11 mouse cellular contexts compared by ENCODE assay signal in genomic region chr1:74698791-74699190, GRCm38 (mm10). TPM values are rescaled to one million over a fixed set of nuclear protein-coding genes. Genes with fewer than 3 reads are reported as not detected.
DNase-seq lines count a peak whose midpoint lies in the region; ATAC-seq lines count a peak whose summit lies in the region.
"Had no signal": no experiment of that assay in that cellular context is flagged by ENCODE, and none has a peak within 500 bp of the region (broad histone marks: within the 10 kb centered on the region; RNA-seq: fewer than 3 reads in every experiment).

No protein-coding gene starts in this region.

- H3K27ac ChIP-seq in heart, embryonic 15.5 days = peak overlapping the region; percentile 60
- H3K27ac ChIP-seq in midbrain, embryonic 14.5 days (replicated peaks; ENCODE audit: low read depth, low read length) = no peak overlapping the region
- H3K27ac ChIP-seq: embryonic facial prominence, embryonic 15.5 days; left cerebral cortex, adult 2 months had no signal

- WGBS in heart, embryonic 15.5 days = 16% methylated on average over 1 of the region's 1 CpGs
- 97% methylated on average over 1 of the region's 1 CpGs for WGBS in midbrain, embryonic 14.5 days

- H3K4me3 ChIP-seq in heart, embryonic 15.5 days = no peak overlapping the region
- H3K4me3 ChIP-seq in midbrain, embryonic 14.5 days (replicated peaks; ENCODE audit: low read depth, low read length) = no peak overlapping the region
- H3K4me3 ChIP-seq: embryonic facial prominence, embryonic 15.5 days; left cerebral cortex, adult 2 months had no signal

- peaks cover 10% of the 10 kb centered on the region for H3K4me1 ChIP-seq in heart, embryonic 15.5 days (replicated peaks)
- no peaks in the 10 kb centered on the region for H3K4me1 ChIP-seq in midbrain, embryonic 14.5 days (ENCODE audit: control insufficient read depth, insufficient read depth, low read length)
- H3K4me1 ChIP-seq: embryonic facial prominence, embryonic 15.5 days had no signal

- no peak overlapping the region for H3K4me2 ChIP-seq in heart, embryonic 15.5 days
- H3K4me2 ChIP-seq in midbrain, embryonic 14.5 days (ENCODE audit: low read length) = no peak overlapping the region
- H3K4me2 ChIP-seq: embryonic facial prominence, embryonic 15.5 days had no signal

- no peaks in the 10 kb centered on the region for H3K9me3 ChIP-seq in heart, embryonic 15.5 days (replicated peaks)
- H3K9me3 ChIP-seq in midbrain, embryonic 14.5 days (ENCODE audit: control insufficient read depth, low read length) = no peaks in the 10 kb centered on the region
- H3K9me3 ChIP-seq: embryonic facial prominence, embryonic 15.5 days had no signal

- peaks cover 42% of the 10 kb centered on the region for H3K36me3 ChIP-seq in heart, embryonic 15.5 days
- peaks cover 48% of the 10 kb centered on the region for H3K36me3 ChIP-seq in midbrain, embryonic 14.5 days (ENCODE audit: control insufficient read depth, insufficient read depth, low read length)

- H3K27me3 ChIP-seq in heart, embryonic 15.5 days = no peaks in the 10 kb centered on the region
- H3K27me3 ChIP-seq in midbrain, embryonic 14.5 days (ENCODE audit: control insufficient read depth, insufficient read depth, low read length) = no peaks in the 10 kb centered on the region
- H3K27me3 ChIP-seq: embryonic facial prominence, embryonic 15.5 days had no signal

- peak; percentile 77; the same call in 1 of the 2 replicates for ATAC-seq in heart, embryonic 15.5 days (replicated peaks; ENCODE audit: insufficient number of reproducible peaks, insufficient read depth, low FRiP score, low read depth)
- no peak for ATAC-seq in midbrain, embryonic 14.5 days (ENCODE audit: low FRiP score, low TSS enrichment)
- no peak for ATAC-seq in inflammation-experienced regulatory T-cells, adult 6 months

- peak; percentile 57 for DNase-seq in adipocyte (ENCODE audit: low spot score)
- peak; percentile 67 for DNase-seq in adrenal gland, postnatal 10 days
- peak; percentile 81 for DNase-seq in lung, postnatal 10 days
- no peak for DNase-seq in midbrain, embryonic 14.5 days
- no peak for DNase-seq in c-Kit-positive CD71-positive TER-119-positive erythroid progenitor cells, embryonic 14.5 days (ENCODE audit: low spot score)
- DNase-seq: cerebellum, adult 9-11 months; thymus, adult 2 months had no signal

- H3K9ac ChIP-seq in heart, embryonic 15.5 days = no peak overlapping the region
- no peak overlapping the region for H3K9ac ChIP-seq in midbrain, embryonic 14.5 days (replicated peaks; ENCODE audit: low read length)
- H3K9ac ChIP-seq: embryonic facial prominence, embryonic 15.5 days had no signal

RNA-seq across cellular contexts. Expression of gene Cyp27a1, which starts 14.6 kb away (rescaled TPM):
- 10 to 100 TPM; 15.1 to 15.2 TPM for total RNA-seq in adrenal gland, postnatal 10 days (2021)
- 10.7 and 12.1 TPM in 2 replicates for polyA plus RNA-seq in heart, embryonic 15.5 days (2015; fragmentation: Nextera tagmentation; extraction: Ambion mirVana)
- 0.53 and 2.1 TPM in 2 replicates for polyA plus RNA-seq in midbrain, embryonic 14.5 days (2014; fragmentation: Nextera tagmentation; extraction: Ambion mirVana)
- 1 to 10 TPM in 1 of 3 experiments, not detected in 2; 1.4 TPM for polyA plus RNA-seq in inflammation-experienced regulatory T-cells, adult 6 months (2017; shearing (Covaris generic))

RNA-seq across cellular contexts. Expression of gene Ttll4, which starts 37.2 kb away (rescaled TPM):
- 10 to 100 TPM; 15.0 to 25.9 TPM for total RNA-seq in adrenal gland, postnatal 10 days (2021)
- 7.3 and 8.3 TPM in 2 replicates for polyA plus RNA-seq in heart, embryonic 15.5 days (2015; fragmentation: Nextera tagmentation; extraction: Ambion mirVana)
- polyA plus RNA-seq in midbrain, embryonic 14.5 days (2014; fragmentation: Nextera tagmentation; extraction: Ambion mirVana) = 10.4 and 20.1 TPM in 2 replicates
- 10 to 100 TPM in 2 of 3 experiments, 1 to 10 TPM in 1; 8.1 to 15.9 (median 14.8) TPM for polyA plus RNA-seq in inflammation-experienced regulatory T-cells, adult 6 months (2017; shearing (Covaris generic))

RNA-seq across cellular contexts. Expression of gene Prkag3, which starts 50.2 kb away (rescaled TPM):
- 1 to 10 TPM in 1 of 2 experiments, under 1 TPM in 1; 0.69 to 1.1 TPM for total RNA-seq in adrenal gland, postnatal 10 days (2021)
- polyA plus RNA-seq in heart, embryonic 15.5 days (2015; fragmentation: Nextera tagmentation; extraction: Ambion mirVana) = 3.8 and 4.6 TPM in 2 replicates
- not detected in 2 replicates for polyA plus RNA-seq in midbrain, embryonic 14.5 days (2014; fragmentation: Nextera tagmentation; extraction: Ambion mirVana)
- not detected for polyA plus RNA-seq in inflammation-experienced regulatory T-cells, adult 6 months (2017; shearing (Covaris generic))
- total RNA-seq: left cerebral cortex, adult 2 months had no signal

Comparison
In these comparisons a context has a peak if more than half of its experiments do, and no peak if none do; other contexts are left out.
1. DNase-seq: peak in adipocyte (single experiment), adrenal gland, postnatal 10 days (single experiment) and lung, postnatal 10 days (single experiment); none in midbrain, embryonic 14.5 days (single experiment) and c-Kit-positive CD71-positive TER-119-positive erythroid progenitor cells, embryonic 14.5 days (single experiment).